Mouse (Mus musculus) natural killer cell, adult 2 months (primary cell): Measurements from ENCODE around the gene Tusc2.
"Not testable (repeated sequence)": the region's sequence is repeated elsewhere in the genome, so short reads cannot be mapped to it uniquely, and the experiment has no call there.

ENCODE experiments used
- DNase-seq, 2 experiments: peaks; one replicate each; pipeline ENCODE4 v3.0.0; 2022; ENCODE audit warnings: low spot score in 2 of 2

The Tusc2 gene

GRCm38 (mm10) chr9:107545199-107545598 is 17.9 kb upstream of the Tusc2 start:
- DNase-seq, result no peak

- DNase-seq, result peak; percentile 77 to 83
Measured at GRCm38 (mm10) chr9:107545602-107546001, 17.5 kb upstream of the Tusc2 start.

GRCm38 (mm10) chr9:107547026-107547425 is 16.0 kb upstream of the Tusc2 start, which contains the start of gene Zmynd10:
TSS of gene Zmynd10 (plus strand) at chr9:107547298.
- DNase-seq, result peak; percentile 73 to 84

- no peak for DNase-seq
Measured at GRCm38 (mm10) chr9:107547957-107548356, 15.1 kb upstream of the Tusc2 start.

GRCm38 (mm10) chr9:107548820-107549219 is 14.2 kb upstream of the Tusc2 start:
- no peak for DNase-seq

- no peak for DNase-seq
Measured at GRCm38 (mm10) chr9:107549297-107550074, 13.6 kb upstream of the Tusc2 start.

GRCm38 (mm10) chr9:107550491-107551116 is 12.5 kb upstream of the Tusc2 start:
- no peak for DNase-seq

- DNase-seq, result peak; percentile 88 to 92
Measured at GRCm38 (mm10) chr9:107551117-107551889, 11.8 kb upstream of the Tusc2 start, which contains the start of gene Rassf1. TSS of gene Rassf1 (plus strand) at chr9:107551555.

GRCm38 (mm10) chr9:107551890-107552355 is 11.1 kb upstream of the Tusc2 start:
- DNase-seq, result no peak

GRCm38 (mm10) chr9:107552690-107553393 is 10.2 kb upstream of the Tusc2 start:
- no peak for DNase-seq

GRCm38 (mm10) chr9:107553541-107554318 is 9.3 kb upstream of the Tusc2 start:
- DNase-seq, result peak; percentile 29 to 36

- DNase-seq, result peak; percentile 93 to 95
Measured at GRCm38 (mm10) chr9:107554319-107554825, 8.7 kb upstream of the Tusc2 start.

GRCm38 (mm10) chr9:107555031-107555457 is 8.0 kb upstream of the Tusc2 start:
- DNase-seq, result peak in 1 of 2 experiments; percentile 29

GRCm38 (mm10) chr9:107555701-107556100 is 7.4 kb upstream of the Tusc2 start:
- no peak for DNase-seq

- DNase-seq, result no peak
Measured at GRCm38 (mm10) chr9:107556346-107556745, 6.7 kb upstream of the Tusc2 start.

- not testable (repeated sequence) for DNase-seq
Measured at GRCm38 (mm10) chr9:107565556-107565955, 2.5 kb downstream of the Tusc2 start.

- DNase-seq, result peak; percentile 70 to 80
Measured at GRCm38 (mm10) chr9:107566041-107566709, 3.1 kb downstream of the Tusc2 start.

- no peak for DNase-seq
Measured at GRCm38 (mm10) chr9:107566855-107567254, 3.8 kb downstream of the Tusc2 start.

- no peak for DNase-seq
Measured at GRCm38 (mm10) chr9:107567702-107568319, 4.8 kb downstream of the Tusc2 start, which contains the start of gene Hyal2. TSS of gene Hyal2 (plus strand) at chr9:107567945.
